Mouse (Mus musculus) urinary bladder, postnatal 4 days (tissue): ENCODE measurements around the gene Utp15.

Experiments used
- DNase-seq, 2 experiments: peaks; one replicate each; pipeline ENCODE4 v3.0.0; 2021 to 2022; ENCODE audit warnings: low spot score in 2 of 2

Utp15 gene

DNA sequence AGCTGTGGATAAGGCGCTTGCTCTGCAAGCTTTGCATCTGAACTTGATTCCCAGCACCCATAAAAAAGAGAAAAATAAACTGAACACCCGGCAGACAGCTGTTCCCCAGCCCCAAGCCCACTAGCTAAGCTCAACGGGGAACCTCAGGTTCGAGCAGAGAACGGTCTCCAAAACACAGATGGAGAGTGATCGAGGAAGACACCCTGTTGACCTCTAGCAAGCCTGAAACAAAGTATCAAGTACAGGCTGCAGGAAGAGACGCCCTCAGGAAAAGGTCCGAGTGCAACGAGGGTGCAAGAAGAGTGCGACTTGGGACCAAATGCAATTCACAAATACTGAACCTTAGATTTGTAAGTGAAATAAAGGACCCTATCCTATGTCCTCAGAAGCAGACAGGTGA lies 13.2 kb downstream of the Utp15 start:
- no peak for DNase-seq

DNA sequence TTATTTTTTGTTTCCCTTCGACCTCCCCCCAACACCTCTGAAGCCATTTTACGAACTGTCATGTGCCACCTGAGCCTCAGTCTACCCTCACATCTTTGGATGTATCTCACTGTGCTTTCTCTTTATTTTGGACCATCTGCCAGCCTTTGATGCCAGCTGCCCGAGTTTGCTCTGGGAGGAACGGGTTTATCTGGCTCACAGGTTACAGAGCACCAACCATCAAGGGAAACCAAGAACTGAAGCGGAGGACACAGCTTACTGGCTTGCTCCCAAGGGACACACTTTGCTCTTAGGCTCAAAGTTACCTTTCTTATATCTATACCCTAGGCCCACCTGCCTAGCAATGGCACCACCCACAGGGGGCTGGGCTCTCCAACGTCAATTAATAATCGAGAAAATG lies 17.5 kb downstream of the Utp15 start:
- no peak for DNase-seq

DNA sequence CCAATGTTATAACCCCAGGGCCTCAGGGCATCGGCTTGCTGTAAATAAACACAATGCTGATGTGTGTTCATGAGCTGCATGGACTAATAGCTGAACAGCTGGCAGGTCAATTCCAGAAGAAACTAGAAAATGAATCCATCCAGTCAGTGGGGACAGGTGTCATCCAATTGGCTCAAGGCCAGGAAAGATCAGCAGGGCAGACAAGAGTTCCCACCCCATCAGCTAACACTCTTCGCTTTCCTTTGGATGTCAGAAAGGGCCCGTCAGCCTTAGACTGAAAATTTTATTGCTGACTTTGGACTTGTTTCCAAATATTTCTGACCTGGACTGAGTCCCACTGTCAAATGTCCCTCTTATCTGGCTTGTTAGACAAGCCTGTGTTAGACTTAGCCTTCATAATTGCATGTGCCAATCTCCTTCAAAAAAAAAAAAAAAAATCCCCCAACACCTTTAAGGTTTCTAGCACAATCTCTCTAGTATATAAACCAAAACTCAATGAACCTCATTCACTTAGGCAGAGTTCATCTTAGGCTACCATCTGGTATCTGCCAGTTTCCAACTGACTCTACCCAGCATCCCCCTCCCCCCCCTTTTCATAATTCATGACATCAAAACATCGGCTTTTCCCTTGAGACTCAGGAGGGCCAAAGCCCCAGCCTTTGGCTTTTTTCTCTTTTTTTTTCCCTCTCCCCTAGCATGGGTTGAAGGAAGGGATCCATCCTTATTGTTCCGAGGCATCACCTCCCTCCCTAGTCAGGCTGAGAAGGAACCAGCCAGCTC lies 18.1 kb downstream of the Utp15 start:
- no peak for DNase-seq

GRCm38 (mm10) chr13:98241531-98242282 lies 21.1 kb downstream of the Utp15 start:
- DNase-seq: no peak

GRCm38 (mm10) chr13:98239978-98240641 lies 22.7 kb downstream of the Utp15 start:
- DNase-seq: peak; percentile 40 to 72

- no peak for DNase-seq
Observed at GRCm38 (mm10) chr13:98235451-98235850, 27.4 kb downstream of the Utp15 start.

DNA sequence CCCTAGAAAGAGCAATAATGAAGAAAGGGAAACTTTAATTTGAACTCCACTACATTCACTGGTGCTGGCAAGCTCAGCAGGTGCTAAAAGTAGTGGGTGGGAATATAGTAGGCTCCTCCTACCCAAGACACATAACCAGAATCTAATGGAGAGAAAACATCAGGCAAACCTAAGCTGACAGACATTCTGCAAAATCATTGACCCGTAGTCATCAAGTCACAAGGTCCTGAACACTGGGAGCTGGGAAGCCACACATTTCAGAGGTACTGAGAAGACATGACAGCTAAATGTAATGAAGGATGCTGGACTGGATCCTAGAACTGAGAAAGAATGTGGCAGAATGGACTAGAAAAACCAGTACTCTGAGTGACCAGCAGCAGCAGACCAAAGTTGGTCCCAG lies 32.3 kb downstream of the Utp15 start:
- no peak for DNase-seq

DNA sequence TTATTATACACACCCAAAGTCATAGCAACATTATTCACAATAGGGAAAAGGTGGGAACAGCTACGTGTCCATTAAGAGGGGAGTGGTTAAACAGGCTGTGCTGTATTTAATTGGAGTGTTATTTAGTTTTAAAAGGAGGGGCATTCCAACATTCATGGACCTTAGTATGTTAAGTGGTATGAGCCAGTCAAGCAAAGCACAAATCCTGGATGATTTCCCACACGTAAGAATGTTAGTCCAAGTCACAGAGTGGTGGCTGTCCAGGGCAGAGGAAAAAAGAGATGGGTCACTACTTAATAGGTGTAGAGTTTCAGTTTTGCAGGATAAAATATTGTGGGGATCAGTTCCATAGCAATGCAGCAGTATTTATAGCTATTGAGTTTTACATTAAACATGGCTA lies 36.6 kb downstream of the Utp15 start:
- DNase-seq: no peak

DNA sequence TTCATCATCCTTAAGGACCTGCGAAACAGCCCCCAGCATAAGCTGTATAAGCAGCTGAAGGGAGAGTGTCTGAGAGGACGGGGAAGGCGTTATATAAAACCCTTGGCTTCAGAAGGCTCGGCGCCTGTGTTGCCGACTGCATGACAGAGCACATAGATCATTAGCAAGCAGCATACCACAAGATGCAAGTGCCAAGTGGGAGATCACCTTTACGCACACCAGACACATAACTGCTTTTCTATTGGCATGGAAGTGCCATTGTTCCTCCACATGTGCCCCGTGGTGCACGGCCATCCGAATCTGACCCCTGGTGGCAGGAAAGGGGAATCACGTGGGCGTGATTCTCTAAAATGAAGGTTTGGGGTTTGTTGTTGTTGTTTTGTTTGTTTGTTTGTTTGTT lies 40.0 kb downstream of the Utp15 start:
- no peak for DNase-seq

DNA sequence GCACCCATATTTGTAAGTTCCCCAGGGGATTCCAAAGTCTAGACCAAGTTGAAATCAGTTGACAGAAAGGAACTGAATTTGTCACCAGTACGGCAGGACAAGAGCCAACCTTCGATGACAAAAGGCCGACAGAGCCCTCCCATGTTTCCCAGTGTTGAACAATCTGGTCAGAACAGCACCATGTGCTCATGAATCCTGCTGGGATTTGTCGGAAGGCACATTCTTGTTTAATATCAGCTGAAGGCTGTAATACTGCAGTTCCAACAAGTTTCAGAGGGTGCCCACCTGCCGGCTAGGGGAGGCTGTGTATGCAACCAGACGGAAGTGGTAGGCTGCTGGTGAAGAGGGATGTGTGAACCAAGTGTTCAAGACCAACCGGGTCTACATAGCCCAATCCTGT lies 52.7 kb downstream of the Utp15 start:
- no peak for DNase-seq

DNA sequence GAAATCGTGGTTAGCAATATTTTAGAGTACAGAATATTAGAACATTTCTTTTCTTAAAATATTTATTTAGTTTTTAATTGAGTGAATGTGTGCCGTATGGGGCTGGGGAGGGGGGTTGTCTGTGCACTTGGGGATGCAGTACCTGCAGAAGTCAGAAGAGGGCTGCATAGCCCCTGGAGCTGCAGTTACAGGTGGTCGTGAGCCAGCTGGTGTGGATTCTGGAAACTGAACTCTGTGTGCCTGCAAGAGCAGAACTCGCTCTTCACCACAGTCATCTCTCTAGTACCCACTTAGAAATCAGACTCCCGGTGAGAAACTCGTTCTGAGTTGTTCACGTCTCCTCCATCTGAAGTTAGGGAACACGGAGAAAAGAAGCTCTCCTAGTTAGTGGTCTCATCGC lies 54.0 kb downstream of the Utp15 start:
- no peak for DNase-seq

GRCm38 (mm10) chr13:98206546-98206870 lies 56.3 kb downstream of the Utp15 start:
- no peak for DNase-seq

DNA sequence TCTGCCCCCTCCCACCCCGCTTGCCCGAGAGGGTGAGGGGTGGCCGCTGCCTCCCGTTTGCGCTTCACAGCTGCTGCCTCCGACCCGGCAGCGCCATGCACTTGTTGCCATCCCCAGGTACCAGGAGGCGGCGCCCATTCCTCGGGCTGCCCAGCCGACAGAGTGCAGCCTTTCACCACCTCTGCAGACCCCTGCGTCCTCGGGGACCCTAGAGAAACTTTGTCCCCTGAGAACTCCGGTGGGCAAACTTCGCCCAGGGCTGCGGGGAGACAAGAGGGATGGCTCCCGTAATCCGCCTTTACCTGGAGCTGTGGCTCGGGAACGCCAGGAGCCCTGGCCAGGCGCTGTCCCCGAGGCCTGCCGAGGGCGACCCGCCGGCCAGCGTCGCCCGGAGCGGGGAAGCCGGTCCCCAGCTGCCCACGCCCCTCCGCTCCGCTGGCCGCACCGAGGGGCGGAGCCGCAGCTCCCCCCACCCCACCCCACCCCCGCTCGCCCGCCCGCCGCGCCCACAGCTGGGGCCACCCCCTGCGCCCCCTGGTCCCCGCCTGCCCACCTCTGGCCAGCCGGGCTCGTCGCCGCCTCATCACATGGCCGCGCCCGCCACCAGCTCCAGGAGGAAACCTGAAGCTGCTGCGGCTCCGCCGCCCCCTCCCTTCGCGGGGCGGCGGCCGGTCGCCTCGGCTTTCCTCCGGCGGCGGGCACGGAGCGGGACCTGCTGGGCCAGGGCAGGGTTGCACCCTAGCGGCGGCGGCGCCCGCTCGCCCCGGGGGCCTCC lies 56.9 kb downstream of the Utp15 start, which contains the start of gene Arhgef28:
Arhgef28 (minus strand) TSS at position 669 of the 775 bp plus-strand sequence.
- peak; percentile 70 to 73 for DNase-seq

DNA sequence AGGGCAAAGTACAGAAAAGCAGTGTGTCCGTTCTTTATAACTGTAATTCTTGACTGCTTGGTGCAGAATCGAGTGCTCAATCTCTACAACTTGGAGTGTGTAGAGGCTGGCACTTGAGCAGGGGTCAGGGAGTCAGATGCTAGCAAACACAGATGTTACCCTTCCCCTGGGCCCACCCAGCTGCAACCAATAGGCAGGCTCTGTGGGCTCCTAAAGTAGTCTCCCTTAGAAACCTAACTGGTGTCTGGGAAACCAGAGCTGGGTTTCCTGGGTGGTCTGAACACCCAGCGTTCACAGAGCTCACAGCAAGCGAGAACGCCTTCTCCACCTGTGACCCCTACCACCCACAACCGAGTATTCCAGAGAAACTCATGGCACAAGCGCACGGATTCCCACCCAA lies 57.7 kb downstream of the Utp15 start:
- DNase-seq: no peak

- no peak for DNase-seq
Observed at GRCm38 (mm10) chr13:98204371-98204770, 58.5 kb downstream of the Utp15 start.

- no peak for DNase-seq
Observed at GRCm38 (mm10) chr13:98201436-98201835, 61.4 kb downstream of the Utp15 start.
